Mouse (Mus musculus) mouse trophoblast stem cell (cell line): ENCODE measurements around the gene Gm45021.

ENCODE experiments used
- in situ Hi-C, 2 experiments: fragments of 300-500 bp; cut with MseI, MboI; formaldehyde crosslinking; loops; 2 replicates in 1 of 2; 3 replicates in 1 of 2; pipeline ENCODE4 v1.15.1; 2025

Gene Gm45021

GRCm38 (mm10) chr6:48589194-48589750 is at the start of gene Gm45021:
Gene Gm45021, plus strand, starts transcription at chr6:48589610.
- in situ Hi-C loops: no loop called here

- in situ Hi-C loops: loop anchor here in 1 of 2 experiments (25.0 kb wide), 1 partner anchor 353 kb away; no protein-coding TSS in a partner anchor
These were observed 49.5 kb upstream of the Gm45021 start for GRCm38 (mm10) chr6:48539860-48540259.

GRCm38 (mm10) chr6:48540721-48541120 is 48.7 kb upstream of the Gm45021 start:
- in situ Hi-C loops: loop anchor here in 1 of 2 experiments (25.0 kb wide), 1 partner anchor 353 kb away; no protein-coding TSS in a partner anchor

GRCm38 (mm10) chr6:48541560-48542450 is 47.6 kb upstream of the Gm45021 start:
- in situ Hi-C loops: loop anchor here in 1 of 2 experiments (25.0 kb wide), 1 partner anchor 355 kb away; no protein-coding TSS in a partner anchor

GRCm38 (mm10) chr6:48542631-48543030 is 46.8 kb upstream of the Gm45021 start:
- in situ Hi-C loops: loop anchor here in 1 of 2 experiments (25.0 kb wide), 1 partner anchor 355 kb away; no protein-coding TSS in a partner anchor

GRCm38 (mm10) chr6:48545251-48545650 is 44.2 kb upstream of the Gm45021 start:
- in situ Hi-C loops: loop anchor here in 1 of 2 experiments (25.0 kb wide), 1 partner anchor 358 kb away; no protein-coding TSS in a partner anchor

- in situ Hi-C loops: loop anchor here in 1 of 2 experiments (25.0 kb wide), 1 partner anchor 359 kb away; no protein-coding TSS in a partner anchor
These were observed 43.1 kb upstream of the Gm45021 start for GRCm38 (mm10) chr6:48546271-48546670.

- in situ Hi-C loops: loop anchor here in 1 of 2 experiments (25.0 kb wide), 1 partner anchor 360 kb away; no protein-coding TSS in a partner anchor
These were observed 42.6 kb upstream of the Gm45021 start for GRCm38 (mm10) chr6:48546858-48547257.

- in situ Hi-C loops: loop anchor here in 1 of 2 experiments (25.0 kb wide), 1 partner anchor 361 kb away; no protein-coding TSS in a partner anchor
These were observed 41.1 kb upstream of the Gm45021 start for GRCm38 (mm10) chr6:48548314-48548713.

GRCm38 (mm10) chr6:48552918-48553317 is 36.5 kb upstream of the Gm45021 start:
- in situ Hi-C loops: no loop called here

GRCm38 (mm10) chr6:48553819-48554218 is 35.6 kb upstream of the Gm45021 start:
- in situ Hi-C loops: no loop called here

GRCm38 (mm10) chr6:48554280-48555103 is 34.9 kb upstream of the Gm45021 start, which contains the start of gene Lrrc61:
Gene Lrrc61, plus strand, starts transcription at chr6:48554796.
- in situ Hi-C loops: no loop called here

GRCm38 (mm10) chr6:48555104-48555890 is 34.1 kb upstream of the Gm45021 start:
- in situ Hi-C loops: no loop called here

- in situ Hi-C loops: no loop called here
These were observed 33.5 kb upstream of the Gm45021 start for GRCm38 (mm10) chr6:48555956-48556355.

- in situ Hi-C loops: no loop called here
These were observed 23.6 kb upstream of the Gm45021 start for GRCm38 (mm10) chr6:48565693-48566310.

- in situ Hi-C loops: no loop called here
These were observed 23.1 kb upstream of the Gm45021 start for GRCm38 (mm10) chr6:48566312-48566711.

GRCm38 (mm10) chr6:48568036-48568984 is 21.1 kb upstream of the Gm45021 start:
- in situ Hi-C loops: no loop called here

GRCm38 (mm10) chr6:48569065-48569807 is 20.2 kb upstream of the Gm45021 start:
- in situ Hi-C loops: no loop called here
